In the genomic region with DNA sequence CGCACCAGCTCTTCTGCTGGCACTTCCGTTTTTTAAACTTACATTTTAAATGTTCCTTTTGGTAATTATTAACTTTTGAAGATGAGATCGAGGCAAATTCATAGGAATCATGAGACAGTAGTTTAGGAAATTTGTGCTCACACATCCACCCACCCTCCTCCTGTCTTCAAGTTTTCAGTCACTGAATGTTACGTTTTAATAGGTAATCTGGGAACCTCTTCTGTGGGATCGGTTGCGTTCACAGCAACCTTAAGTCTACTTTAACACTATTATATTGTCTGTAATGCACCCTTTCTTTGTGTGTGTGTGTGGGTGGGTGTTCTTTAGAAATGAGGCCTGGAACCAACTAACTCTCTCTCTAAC, we compare ENCODE assay signal across 8 mouse cellular contexts. TPM values are rescaled to one million over a fixed set of nuclear protein-coding genes. Genes with fewer than 3 reads are reported as not detected.
DNase-seq lines count a peak whose midpoint lies in the region; ATAC-seq and TF ChIP-seq lines count a peak whose summit lies in the region.

No protein-coding gene starts in this region.

- no peak overlapping the region for H3K9ac ChIP-seq in heart, adult 2 months (ENCODE audit: low read depth, low read length)
- H3K9ac ChIP-seq in liver, embryonic 11.5 days (ENCODE audit: low read depth, low read length), result peak overlapping the region; percentile 79
- peak overlapping the region; percentile 95 for H3K9ac ChIP-seq in stomach, embryonic 16.5 days (ENCODE audit: low read length)

- no peak for DNase-seq in heart, adult 2 months
- DNase-seq in heart, postnatal 10 days, result no peak
- DNase-seq in right cerebral cortex, adult 2 months (ENCODE audit: low spot score in 2 of 2), result peak; percentile 42 to 43
- no peak for DNase-seq in right cerebral cortex, postnatal 4 days
- DNase-seq in liver, embryonic 11.5 days (ENCODE audit: low spot score), result no peak
- DNase-seq in natural killer cell, adult 2 months (ENCODE audit: low spot score in 2 of 2), result no peak
- no peak for DNase-seq in layer of hippocampus, adult 11-12 months (ENCODE audit: low spot score)

- H3K27me3 ChIP-seq in heart, adult 2 months (ENCODE audit: control insufficient read depth, insufficient read depth, low read length), result no peaks in the 10 kb centered on the region
- H3K27me3 ChIP-seq in liver, embryonic 11.5 days (replicated peaks; ENCODE audit: control insufficient read depth, insufficient read depth, low read length), result no peaks in the 10 kb centered on the region
- H3K27me3 ChIP-seq in stomach, embryonic 16.5 days (ENCODE audit: control insufficient read depth, insufficient read depth, low read length), result no peaks in the 10 kb centered on the region

- peaks cover 3% of the 10 kb centered on the region for H3K36me3 ChIP-seq in heart, adult 2 months (ENCODE audit: control insufficient read depth, insufficient read depth, low read length)
- no peaks in the 10 kb centered on the region for H3K36me3 ChIP-seq in liver, embryonic 11.5 days (ENCODE audit: control insufficient read depth, insufficient read depth, low read length)
- H3K36me3 ChIP-seq in stomach, embryonic 16.5 days (ENCODE audit: control insufficient read depth, insufficient read depth, low read length), result no peaks in the 10 kb centered on the region

- intact Hi-C loops in heart, adult 2 months (cut with DNase I), result loop anchor here (5.0 kb wide), 1 partner anchor 37 kb away; no protein-coding TSS in a partner anchor
- intact Hi-C loops in heart, postnatal 10 days (cut with DNase I), result no loop called here

- H3K79me2 ChIP-seq in heart, adult 2 months (replicated peaks; ENCODE audit: control insufficient read depth, insufficient read depth, low read length), result peaks cover 3% of the 10 kb centered on the region; the same call in 1 of the 2 replicates

- H3K4me3 ChIP-seq in heart, adult 2 months, result peak overlapping the region; percentile 83
- peak overlapping the region; percentile 85 for H3K4me3 ChIP-seq in liver, embryonic 11.5 days (ENCODE audit: low read depth, low read length)
- H3K4me3 ChIP-seq in stomach, embryonic 16.5 days (replicated peaks; ENCODE audit: low read length), result peak overlapping the region; percentile 65

- TF ChIP-seq CTCF in heart, adult 2 months (IDR thresholded peaks at IDR 0.05), result no peak

- WGBS in heart, adult 2 months, result 47% methylated on average over 6 of the region's 6 CpGs
- 22% methylated on average over 6 of the region's 6 CpGs for WGBS in liver, embryonic 11.5 days
- WGBS in stomach, embryonic 16.5 days, result 14% methylated on average over 6 of the region's 6 CpGs

- peak overlapping the region; percentile 84 for H3K27ac ChIP-seq in heart, adult 2 months
- no peak overlapping the region for H3K27ac ChIP-seq in liver, embryonic 11.5 days (ENCODE audit: low read depth, low read length)
- peak overlapping the region; percentile 98 for H3K27ac ChIP-seq in stomach, embryonic 16.5 days (ENCODE audit: low read length)

- peak overlapping the region; percentile 80 for H3K4me2 ChIP-seq in liver, embryonic 11.5 days
- peak overlapping the region; percentile 76 for H3K4me2 ChIP-seq in stomach, embryonic 16.5 days (ENCODE audit: low read depth, low read length)

- TF ChIP-seq EP300 in heart, adult 2 months (IDR thresholded peaks at IDR 0.05; ENCODE audit: insufficient read depth, low read depth, low read length), result no peak

- H3K9me3 ChIP-seq in liver, embryonic 11.5 days (ENCODE audit: control insufficient read depth, low read length), result no peaks in the 10 kb centered on the region
- H3K9me3 ChIP-seq in stomach, embryonic 16.5 days (replicated peaks; ENCODE audit: control insufficient read depth, low read length), result no peaks in the 10 kb centered on the region

- TF ChIP-seq POLR2A in heart, adult 2 months (IDR thresholded peaks at IDR 0.05; ENCODE audit: insufficient read depth, low read depth, low read length), result no peak

- H3K4me1 ChIP-seq in heart, adult 2 months (ENCODE audit: control insufficient read depth, insufficient read depth, low read length), result peaks cover 3% of the 10 kb centered on the region
- H3K4me1 ChIP-seq in liver, embryonic 11.5 days (replicated peaks; ENCODE audit: control insufficient read depth, insufficient read depth, low read length), result no peaks in the 10 kb centered on the region
- peaks cover 9% of the 10 kb centered on the region for H3K4me1 ChIP-seq in stomach, embryonic 16.5 days (ENCODE audit: control insufficient read depth, insufficient read depth, low read length)

- no peak for ATAC-seq in liver, embryonic 11.5 days (replicated peaks; ENCODE audit: low FRiP score)
- no peak for ATAC-seq in stomach, embryonic 16.5 days (ENCODE audit: insufficient read depth, low FRiP score)

RNA-seq across cellular contexts. Expression of gene Tet2, which starts 0.3 kb away (rescaled TPM):
- 10 to 100 TPM; 14.9 to 17.9 TPM for total RNA-seq in heart, adult 2 months (2021)
- polyA plus RNA-seq in heart, adult 2 months (2012; rRNA removed), result 8.6 and 15.0 TPM in 2 replicates
- 10 to 100 TPM; 41.3 to 44.4 TPM for total RNA-seq in heart, postnatal 10 days (2021)
- 8.2 and 8.7 TPM in 2 replicates for polyA plus RNA-seq in liver, embryonic 11.5 days (2014; fragmentation: Nextera tagmentation; extraction: Ambion mirVana)
- 13.4 and 16.6 TPM in 2 replicates for polyA plus RNA-seq in stomach, embryonic 16.5 days (2015; fragmentation: Nextera tagmentation; extraction: Ambion mirVana)

Comparison
In these comparisons a context has a peak if more than half of its experiments do, and no peak if none do; other contexts are left out.
1. DNase-seq: peak in right cerebral cortex, adult 2 months (2 of 2); none in heart, adult 2 months (0 of 2), heart, postnatal 10 days (0 of 2), right cerebral cortex, postnatal 4 days (single experiment), liver, embryonic 11.5 days (single experiment), natural killer cell, adult 2 months (0 of 2) and layer of hippocampus, adult 11-12 months (single experiment).
2. Peak in every context shown above with its lines, with median percentiles within 50 percentile points of each other: H3K4me3 ChIP-seq.